Mouse (Mus musculus): ENCODE measurements at regions not wholly inside any gene's neighbourhood (a gene's known extent, or its start where the extent isn't known, plus 50 kb on each side); places are given as distances from the start of the nearest gene placed in this dataset.

DNA sequence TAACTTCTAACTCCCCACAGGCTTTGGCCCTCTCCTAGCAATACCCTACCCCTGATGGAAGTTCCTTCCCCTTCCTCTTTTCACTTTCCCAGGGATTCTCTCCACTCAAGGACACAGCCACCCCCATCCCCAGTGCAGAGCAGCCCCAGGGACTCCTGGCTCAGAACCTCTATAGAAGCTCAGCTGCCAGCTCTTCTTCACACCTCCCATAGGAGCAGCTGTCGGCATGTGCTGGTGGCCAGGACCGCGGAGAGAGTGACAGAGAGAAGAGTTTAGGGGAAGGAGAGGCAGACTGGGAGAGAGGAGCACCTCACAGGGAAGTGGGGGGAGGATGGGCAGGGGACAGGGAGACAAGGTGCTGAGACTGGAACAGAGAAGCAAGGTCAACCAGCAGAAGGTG is 199.8 kb upstream of the Csf3r start:
- no peak for TF ChIP-seq CTCF (IDR thresholded peaks at IDR 0.05; ENCODE audit: low read depth, low read length)
- TF ChIP-seq TAL1 (conservative IDR thresholded peaks at IDR 0.05; ENCODE audit: low read depth, low read length) = no peak
- no peak for TF ChIP-seq POLR2AphosphoS5 (IDR thresholded peaks at IDR 0.05; ENCODE audit: insufficient replicate concordance, low read depth, low read length)
- no peak for TF ChIP-seq GATA2 (IDR thresholded peaks at IDR 0.05; ENCODE audit: borderline replicate concordance, low read depth, low read length)
